Mouse (Mus musculus) hindbrain, embryonic 16.5 days (tissue): Measurements from ENCODE around the gene Palmd. TPM values are rescaled to one million over a fixed set of nuclear protein-coding genes. Genes with fewer than 3 reads are reported as not detected.

ENCODE experiments used
- ATAC-seq: fragments of 200-750 bp; cut with Nextera tagmentation; 2 replicates; pipeline ENCODE4 v1.8.0; 2017; ENCODE audit warnings: moderate TSS enrichment, moderate library complexity
- H3K27ac ChIP-seq: fragments of 300-500 bp; sonication (generic); 2 replicates; pipeline ENCODE4 v1.5.1; 2014; ENCODE audit warnings: low read depth, mild to moderate bottlenecking, control low read depth, low read length, moderate library complexity
- H3K27me3 ChIP-seq: fragments of 300-500 bp; sonication (generic); replicated peaks from 2 replicates; pipeline ENCODE4 v1.6.1; 2014; ENCODE audit warnings: low read length; ENCODE audit not compliant: control insufficient read depth, insufficient read depth
- H3K36me3 ChIP-seq: fragments of 300-500 bp; sonication (generic); 2 replicates; pipeline ENCODE4 v1.6.1; 2014; ENCODE audit warnings: mild to moderate bottlenecking, low read length, moderate library complexity, mixed read lengths; ENCODE audit not compliant: control insufficient read depth, insufficient read depth
- H3K4me1 ChIP-seq: fragments of 300-500 bp; sonication (generic); 2 replicates; pipeline ENCODE4 v1.6.1; 2014; ENCODE audit warnings: low read depth, low read length; ENCODE audit not compliant: control insufficient read depth, insufficient read depth
- H3K4me2 ChIP-seq: fragments of 300-500 bp; sonication (generic); 2 replicates; pipeline ENCODE4 v1.6.1; 2014; ENCODE audit warnings: mild to moderate bottlenecking, low read length, control low read depth, moderate library complexity
- H3K4me3 ChIP-seq: fragments of 300-500 bp; sonication (generic); 2 replicates; pipeline ENCODE4 v1.5.1; 2014; ENCODE audit warnings: mild to moderate bottlenecking, low read length, control low read depth, moderate library complexity
- H3K9ac ChIP-seq: fragments of 300-500 bp; sonication (generic); 2 replicates; pipeline ENCODE4 v1.6.1; 2014; ENCODE audit warnings: low read depth, mild to moderate bottlenecking, control low read depth, low read length, moderate library complexity
- H3K9me3 ChIP-seq: fragments of 300-500 bp; sonication (generic); 2 replicates; pipeline ENCODE4 v1.6.1; 2014; ENCODE audit warnings: mild to moderate bottlenecking, low read length, moderate library complexity; ENCODE audit not compliant: control insufficient read depth
- WGBS: fragments of 180-500 bp; shearing (Covaris S2); extraction: QIAGEN DNeasy Blood & Tissue Kit; methylation state at CpG from one replicate; pipeline ENCODE4 v1.1.7; 2014; 5-methylcytosine and 5-hydroxymethylcytosine counted together
- polyA plus RNA-seq: library from polyadenylated mRNA; unstranded; fragments of >200 nt; fragmentation: Nextera tagmentation; extraction: Ambion mirVana; gene quantifications from 2 replicates; pipeline ENCODE4 v1.2.1, GENCODE M21; 2015

Palmd gene
- polyA plus RNA-seq, 1 experiment from 2014 or later, result 9.6 TPM

DNA sequence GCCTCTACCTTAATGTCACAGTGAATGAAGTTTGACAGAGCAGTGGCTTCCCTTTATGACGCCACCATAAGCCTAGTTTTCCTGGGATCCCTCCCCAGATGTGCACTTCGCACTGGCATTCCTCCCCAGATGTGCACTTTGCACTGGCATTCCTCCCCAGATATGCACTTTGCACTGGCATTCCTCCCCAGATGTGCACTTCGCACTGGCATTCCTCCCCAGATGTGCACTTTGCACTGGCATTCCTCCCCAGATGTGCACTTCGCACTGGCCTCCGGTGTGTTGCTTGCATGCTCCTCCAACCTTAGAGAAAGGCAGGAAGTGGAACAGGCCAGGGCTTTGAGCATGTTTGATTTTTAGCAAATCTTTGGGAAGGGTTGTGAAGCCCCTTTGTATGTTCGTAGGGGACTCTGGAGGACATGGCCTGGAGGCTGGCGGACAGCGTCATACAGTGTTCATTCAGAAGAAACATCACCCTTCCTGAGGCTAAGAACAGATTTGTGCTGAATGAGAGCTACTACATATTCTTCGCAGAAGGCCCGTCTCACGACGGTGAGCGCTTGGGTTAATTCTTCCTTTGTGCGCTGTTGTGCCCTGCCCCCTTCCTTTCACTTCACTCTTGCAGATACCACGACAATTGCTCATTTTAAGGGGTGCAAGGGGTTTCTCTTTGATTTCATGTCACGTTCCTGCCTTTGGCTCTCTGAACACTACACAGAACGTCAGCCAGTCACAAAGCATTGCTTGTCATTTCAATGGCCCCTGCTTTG, 77.2 kb downstream of the Palmd start:
- 0 out of 2 replicates have a peak, but pooled peaks have one; percentile 52 for ATAC-seq
- Histone ChIP-seq H3K4me3 (no peak overlapping the region), H3K27me3 (no peaks in the 10 kb centered on the region), H3K9ac (no peak overlapping the region), H3K9me3 (no peaks in the 10 kb centered on the region), H3K36me3 (no peaks in the 10 kb centered on the region), H3K4me1 (no peaks in the 10 kb centered on the region), H3K27ac (no peak overlapping the region), H3K4me2 (no peak overlapping the region)
- 60% methylated on average over 17 of the region's 17 CpGs for WGBS

DNA sequence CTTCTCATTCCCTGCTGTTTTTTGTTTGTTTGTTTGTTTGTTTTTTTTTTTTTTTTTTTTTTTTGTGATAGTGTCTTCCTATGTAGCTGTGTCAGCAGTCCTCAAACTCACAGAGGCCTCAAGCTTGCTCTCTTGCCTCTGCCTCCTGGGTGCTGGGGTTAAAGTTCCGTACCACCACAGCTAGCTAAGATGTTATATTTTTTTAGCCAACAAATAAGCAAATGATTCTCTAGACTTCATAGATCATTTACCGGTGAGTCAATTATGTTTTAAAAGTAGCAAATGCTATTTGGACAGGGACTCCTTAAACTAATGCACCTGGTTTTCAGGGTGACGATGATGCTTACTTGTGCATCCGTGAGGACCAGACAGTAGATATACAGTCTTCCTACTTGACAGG, 78.2 kb downstream of the Palmd start:
- no peaks in the 10 kb centered on the region for H3K27me3 ChIP-seq
- H3K27ac ChIP-seq, result no peak overlapping the region
- no peaks in the 10 kb centered on the region for H3K9me3 ChIP-seq
- WGBS, result 97% methylated on average over 4 of the region's 4 CpGs
- no peaks in the 10 kb centered on the region for H3K4me1 ChIP-seq
- H3K4me2 ChIP-seq, result no peak overlapping the region
- no peak overlapping the region for H3K4me3 ChIP-seq
- no peak for ATAC-seq
- H3K9ac ChIP-seq, result no peak overlapping the region
- no peaks in the 10 kb centered on the region for H3K36me3 ChIP-seq

DNA sequence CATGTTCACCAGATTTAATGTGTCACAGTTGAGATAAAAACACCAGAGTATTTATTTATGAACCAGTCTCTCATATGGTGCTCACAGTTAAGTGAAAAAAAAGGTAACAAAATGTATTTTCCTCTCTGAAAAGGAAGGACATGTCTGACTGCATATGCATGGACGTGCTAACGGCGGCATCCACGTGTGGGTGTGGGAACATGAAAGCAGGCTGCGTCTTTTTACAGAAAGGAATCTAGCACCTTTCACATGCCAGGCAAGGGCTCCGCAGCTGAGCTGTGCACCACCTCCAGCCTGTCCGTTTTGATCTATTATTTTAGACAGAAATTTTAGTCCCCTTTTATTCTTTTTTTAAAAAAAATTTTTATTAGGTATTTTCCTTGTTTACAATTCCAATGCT, 79.4 kb downstream of the Palmd start:
- no peak overlapping the region for H3K4me3 ChIP-seq
- H3K36me3 ChIP-seq, result no peaks in the 10 kb centered on the region
- H3K27ac ChIP-seq, result no peak overlapping the region
- no peaks in the 10 kb centered on the region for H3K9me3 ChIP-seq
- 97% methylated on average over 7 of the region's 7 CpGs for WGBS
- no peak overlapping the region for H3K9ac ChIP-seq
- no peak overlapping the region for H3K4me2 ChIP-seq
- H3K4me1 ChIP-seq, result no peaks in the 10 kb centered on the region
- no peak for ATAC-seq
- no peaks in the 10 kb centered on the region for H3K27me3 ChIP-seq

DNA sequence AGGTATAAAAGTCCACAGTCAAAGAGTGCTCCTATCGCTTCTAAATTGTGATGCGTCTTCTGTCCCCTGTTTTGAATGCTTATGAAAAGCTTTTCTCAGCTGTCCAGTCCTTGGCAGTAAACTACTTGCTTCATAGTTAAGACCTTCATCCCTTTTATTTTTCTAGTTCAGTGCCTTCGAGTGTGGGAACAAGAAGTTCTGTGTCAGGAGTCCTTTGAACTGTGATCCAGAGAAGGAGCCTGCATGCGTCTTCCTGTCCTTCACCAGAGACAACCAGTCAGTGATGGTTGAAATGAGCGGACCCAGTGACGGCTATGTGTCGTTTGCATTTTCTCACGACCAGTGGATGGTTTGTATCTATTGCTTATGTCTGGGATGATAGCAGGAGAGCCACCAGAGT, 83.8 kb downstream of the Palmd start:
- no peak overlapping the region for H3K9ac ChIP-seq
- no peak overlapping the region for H3K27ac ChIP-seq
- no peaks in the 10 kb centered on the region for H3K4me1 ChIP-seq
- no peak overlapping the region for H3K4me2 ChIP-seq
- H3K4me3 ChIP-seq, result no peak overlapping the region
- H3K36me3 ChIP-seq, result no peaks in the 10 kb centered on the region
- no peak for ATAC-seq
- H3K9me3 ChIP-seq, result no peaks in the 10 kb centered on the region
- H3K27me3 ChIP-seq, result no peaks in the 10 kb centered on the region
- 90% methylated on average over 8 of the region's 8 CpGs for WGBS

DNA sequence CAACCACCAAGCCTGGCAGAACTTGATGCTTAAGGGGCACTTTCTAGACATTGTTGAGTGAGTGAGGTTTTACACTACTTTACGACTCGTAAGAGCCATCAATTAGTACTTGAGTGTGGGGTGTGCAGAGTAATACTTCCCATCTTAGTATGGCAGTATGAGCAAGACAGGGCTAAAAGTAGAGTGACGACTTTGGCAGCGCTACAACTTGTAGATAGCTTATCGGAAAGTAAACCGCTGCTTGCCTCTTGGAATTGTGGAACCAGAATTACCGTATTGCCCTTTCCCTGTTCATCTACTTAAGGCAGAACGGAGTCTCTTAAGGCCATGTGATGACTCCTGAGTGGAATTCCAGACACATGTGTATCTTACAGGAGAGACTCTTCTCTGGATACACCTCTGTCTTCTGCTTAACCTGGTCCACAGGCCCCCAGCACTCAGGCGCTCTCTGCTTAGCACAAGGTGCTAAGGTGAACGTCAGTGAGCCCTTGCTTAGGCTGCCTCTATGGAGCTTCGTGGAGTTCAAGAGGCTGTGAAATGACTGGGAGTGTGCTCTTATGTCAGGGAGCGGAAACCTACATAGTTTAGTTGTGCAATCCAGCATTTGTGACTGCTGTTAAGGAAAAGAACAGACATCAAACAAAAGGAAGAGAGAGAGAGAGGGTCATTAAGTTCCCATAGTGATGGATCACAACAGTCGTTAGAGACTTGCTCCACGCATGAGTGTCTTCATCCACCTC, 86.4 kb downstream of the Palmd start:
- WGBS, result 91% methylated on average over 14 of the region's 14 CpGs
- no peak overlapping the region for H3K27ac ChIP-seq
- no peaks in the 10 kb centered on the region for H3K27me3 ChIP-seq
- no peak overlapping the region for H3K9ac ChIP-seq
- ATAC-seq, result no peak
- H3K4me2 ChIP-seq, result no peak overlapping the region
- H3K4me3 ChIP-seq, result no peak overlapping the region
- no peaks in the 10 kb centered on the region for H3K4me1 ChIP-seq
- H3K9me3 ChIP-seq, result no peaks in the 10 kb centered on the region
- H3K36me3 ChIP-seq, result no peaks in the 10 kb centered on the region

DNA sequence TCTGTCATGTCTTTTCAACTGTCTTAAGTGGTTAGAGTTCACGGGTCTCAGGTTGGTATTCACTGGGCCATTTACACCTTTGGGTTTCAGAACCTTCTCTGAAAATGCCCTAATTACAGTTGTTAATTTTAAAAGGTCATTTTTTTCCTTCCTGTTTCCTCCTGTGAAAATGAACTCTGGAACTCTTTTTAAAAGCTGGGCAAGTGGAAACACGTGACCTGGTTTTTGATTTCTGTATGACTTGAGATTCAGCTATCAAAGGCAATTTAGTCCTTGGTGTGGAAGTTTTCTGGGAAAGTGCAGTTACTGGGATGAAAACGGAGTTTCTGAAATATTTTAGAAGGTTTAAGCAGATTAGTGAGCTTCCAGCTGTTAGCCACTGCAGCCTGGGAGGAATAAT, 98.4 kb downstream of the Palmd start:
- no peaks in the 10 kb centered on the region for H3K27me3 ChIP-seq
- H3K4me2 ChIP-seq, result no peak overlapping the region
- no peak overlapping the region for H3K4me3 ChIP-seq
- H3K4me1 ChIP-seq, result no peaks in the 10 kb centered on the region
- no peak overlapping the region for H3K27ac ChIP-seq
- H3K9me3 ChIP-seq, result no peaks in the 10 kb centered on the region
- WGBS, result 64% methylated on average over 3 of the region's 3 CpGs
- H3K9ac ChIP-seq, result no peak overlapping the region
- no peak for ATAC-seq
- no peaks in the 10 kb centered on the region for H3K36me3 ChIP-seq

Other genes with a start within 250 kb of the Palmd start
- 13.8 and 16.9 TPM in 2 replicates for gene Agl, start 160.8 kb downstream of the Palmd start, polyA plus RNA-seq
- gene Frrs1, start 109.5 kb downstream of the Palmd start, polyA plus RNA-seq, result 7.1 and 7.2 TPM in 2 replicates
- gene 4930455H04Rik, start 720 bp downstream of the Palmd start, polyA plus RNA-seq, result not detected in 2 replicates